Mouse (Mus musculus) forebrain, embryonic 14.5 days (tissue): ENCODE measurements at regions not wholly inside any gene's neighbourhood (a gene's known extent, or its start where the extent isn't known, plus 50 kb on each side); places are given as distances from the start of the nearest gene placed in this dataset.

Experiments
- ATAC-seq: fragments of 200-750 bp; cut with Nextera tagmentation; 2 replicates; pipeline ENCODE4 v1.8.0; 2017; ENCODE audit warnings: mild to moderate bottlenecking, moderate library complexity
- DNase-seq: peaks from one replicate; pipeline ENCODE4 v3.0.0-alpha.2; 2015; ENCODE audit warnings: low spot score
- H3K27ac ChIP-seq: fragments of 300-500 bp; sonication (generic); 2 replicates; pipeline ENCODE4 v1.5.1; 2014; ENCODE audit warnings: low read depth, mild to moderate bottlenecking, control low read depth, low read length, moderate library complexity
- H3K27me3 ChIP-seq: fragments of 300-500 bp; sonication (generic); replicated peaks from 2 replicates; pipeline ENCODE4 v1.6.1; 2014; ENCODE audit warnings: low read length, control low read depth, mixed read lengths; ENCODE audit not compliant: control insufficient read depth, insufficient read depth
- H3K36me3 ChIP-seq: fragments of 300-500 bp; sonication (generic); 2 replicates; pipeline ENCODE4 v1.6.1; 2014; ENCODE audit warnings: low read length, control low read depth; ENCODE audit not compliant: control insufficient read depth, insufficient read depth
- H3K4me1 ChIP-seq: fragments of 300-500 bp; sonication (generic); 2 replicates; pipeline ENCODE4 v1.6.1; 2014; ENCODE audit warnings: antibody characterized with exemption, low read length, control low read depth; ENCODE audit not compliant: control insufficient read depth, insufficient read depth
- H3K4me2 ChIP-seq: fragments of 300-500 bp; sonication (generic); 2 replicates; pipeline ENCODE4 v1.6.1; 2014; ENCODE audit warnings: mild to moderate bottlenecking, control low read depth, low read length
- H3K4me3 ChIP-seq: fragments of 300-500 bp; sonication (generic); 2 replicates; pipeline ENCODE4 v1.5.1; 2014; ENCODE audit warnings: low read depth, low read length, control low read depth
- H3K9ac ChIP-seq: fragments of 300-500 bp; sonication (generic); 2 replicates; pipeline ENCODE4 v1.6.1; 2014; ENCODE audit warnings: mild to moderate bottlenecking, low read length, control low read depth, moderate library complexity
- H3K9me3 ChIP-seq: fragments of 300-500 bp; sonication (generic); replicated peaks from 2 replicates; pipeline ENCODE4 v1.6.1; 2016; ENCODE audit warnings: low read length, control low read depth, mixed read lengths; ENCODE audit not compliant: control insufficient read depth
- WGBS: fragments of 180-500 bp; shearing (Covaris S2); extraction: QIAGEN DNeasy Blood & Tissue Kit; methylation state at CpG from one replicate; pipeline ENCODE4 v1.1.7; 2014; 5-methylcytosine and 5-hydroxymethylcytosine counted together

GRCm38 (mm10) chr10:56782265-56782664 lies 405.1 kb downstream of the Gja1 start:
- no peak overlapping the region for H3K9ac ChIP-seq
- no peaks in the 10 kb centered on the region for H3K27me3 ChIP-seq
- ATAC-seq (no peak), DNase-seq (no peak)
- H3K4me3 ChIP-seq, result no peak overlapping the region
- H3K4me2 ChIP-seq, result no peak overlapping the region
- no peaks in the 10 kb centered on the region for H3K36me3 ChIP-seq
- no peaks in the 10 kb centered on the region for H3K4me1 ChIP-seq
- no peak overlapping the region for H3K27ac ChIP-seq
- no peaks in the 10 kb centered on the region for H3K9me3 ChIP-seq
- WGBS, result 90% methylated on average over 2 of the region's 2 CpGs

- DNase-seq (no peak), ATAC-seq (no peak)
- Histone ChIP-seq H3K9ac (no peak overlapping the region), H3K4me2 (no peak overlapping the region), H3K27me3 (no peaks in the 10 kb centered on the region), H3K9me3 (no peaks in the 10 kb centered on the region), H3K27ac (no peak overlapping the region), H3K4me1 (no peaks in the 10 kb centered on the region), H3K4me3 (no peak overlapping the region), H3K36me3 (no peaks in the 10 kb centered on the region)
- 90% methylated on average over 4 of the region's 4 CpGs for WGBS
Observed at GRCm38 (mm10) chr10:56783941-56784340, 406.8 kb downstream of the Gja1 start.

- DNase-seq (peak; percentile 3), ATAC-seq (no peak)
- 51% methylated on average over 4 of the region's 4 CpGs for WGBS
- H3K9me3 ChIP-seq, result no peaks in the 10 kb centered on the region
- no peak overlapping the region for H3K4me2 ChIP-seq
- no peaks in the 10 kb centered on the region for H3K4me1 ChIP-seq
- H3K27me3 ChIP-seq, result no peaks in the 10 kb centered on the region
- H3K27ac ChIP-seq, result no peak overlapping the region
- no peak overlapping the region for H3K9ac ChIP-seq
- H3K36me3 ChIP-seq, result no peaks in the 10 kb centered on the region
- H3K4me3 ChIP-seq, result no peak overlapping the region
Observed at GRCm38 (mm10) chr10:56788081-56788480, 411.0 kb downstream of the Gja1 start.

- no peaks in the 10 kb centered on the region for H3K4me1 ChIP-seq
- 28% methylated on average over 8 of the region's 8 CpGs for WGBS
- H3K27ac ChIP-seq, result no peak overlapping the region
- no peaks in the 10 kb centered on the region for H3K27me3 ChIP-seq
- H3K9me3 ChIP-seq, result no peaks in the 10 kb centered on the region
- ATAC-seq (no peak), DNase-seq (no peak)
- no peak overlapping the region for H3K4me3 ChIP-seq
- H3K9ac ChIP-seq, result no peak overlapping the region
- no peaks in the 10 kb centered on the region for H3K36me3 ChIP-seq
- H3K4me2 ChIP-seq, result no peak overlapping the region
Observed at GRCm38 (mm10) chr10:56793074-56793473, 415.9 kb downstream of the Gja1 start.

- Histone ChIP-seq H3K9me3 (no peaks in the 10 kb centered on the region), H3K27ac (no peak overlapping the region), H3K9ac (no peak overlapping the region), H3K4me1 (no peaks in the 10 kb centered on the region), H3K4me3 (no peak overlapping the region), H3K36me3 (no peaks in the 10 kb centered on the region), H3K4me2 (no peak overlapping the region), H3K27me3 (no peaks in the 10 kb centered on the region)
- ATAC-seq (no peak), DNase-seq (peak; percentile 36)
- 19% methylated on average over 3 of the region's 3 CpGs for WGBS
Observed at GRCm38 (mm10) chr10:56795396-56795795, 418.3 kb downstream of the Gja1 start.

GRCm38 (mm10) chr10:56799307-56799706 lies 422.2 kb downstream of the Gja1 start:
- H3K4me1 ChIP-seq, result no peaks in the 10 kb centered on the region
- H3K9ac ChIP-seq, result no peak overlapping the region
- ATAC-seq, result no peak
- no peaks in the 10 kb centered on the region for H3K27me3 ChIP-seq
- no peak overlapping the region for H3K27ac ChIP-seq
- no peak for DNase-seq
- H3K9me3 ChIP-seq, result no peaks in the 10 kb centered on the region
- H3K4me3 ChIP-seq, result no peak overlapping the region
- no peaks in the 10 kb centered on the region for H3K36me3 ChIP-seq
- no peak overlapping the region for H3K4me2 ChIP-seq
- WGBS, result 84% methylated on average over 3 of the region's 3 CpGs

DNA sequence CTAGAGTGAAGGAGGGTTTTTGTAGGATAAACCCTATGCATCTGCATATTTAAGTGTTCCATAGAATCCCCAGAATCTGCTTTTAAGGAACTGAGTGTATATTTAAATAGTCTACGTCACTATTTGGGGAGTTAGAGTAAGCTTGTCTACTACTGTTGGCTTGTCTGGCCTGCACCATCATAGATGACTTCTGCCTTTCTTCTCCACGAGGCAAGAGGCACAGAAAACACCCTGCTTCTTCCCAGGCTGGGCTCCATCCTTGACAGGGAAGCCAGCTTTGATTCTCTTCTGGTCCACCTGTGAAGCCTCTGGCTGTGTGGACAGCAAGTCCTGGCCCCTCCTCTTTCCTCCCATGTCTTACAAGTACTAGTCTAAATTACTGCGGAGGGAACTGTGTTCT lies 422.6 kb downstream of the Gja1 start:
- Histone ChIP-seq H3K4me2 (no peak overlapping the region), H3K9ac (no peak overlapping the region), H3K27ac (no peak overlapping the region), H3K4me3 (no peak overlapping the region), H3K36me3 (no peaks in the 10 kb centered on the region), H3K9me3 (no peaks in the 10 kb centered on the region), H3K27me3 (no peaks in the 10 kb centered on the region), H3K4me1 (no peaks in the 10 kb centered on the region)
- no peak for DNase-seq
- 78% methylated on average over 3 of the region's 3 CpGs for WGBS
- no peak for ATAC-seq

DNA sequence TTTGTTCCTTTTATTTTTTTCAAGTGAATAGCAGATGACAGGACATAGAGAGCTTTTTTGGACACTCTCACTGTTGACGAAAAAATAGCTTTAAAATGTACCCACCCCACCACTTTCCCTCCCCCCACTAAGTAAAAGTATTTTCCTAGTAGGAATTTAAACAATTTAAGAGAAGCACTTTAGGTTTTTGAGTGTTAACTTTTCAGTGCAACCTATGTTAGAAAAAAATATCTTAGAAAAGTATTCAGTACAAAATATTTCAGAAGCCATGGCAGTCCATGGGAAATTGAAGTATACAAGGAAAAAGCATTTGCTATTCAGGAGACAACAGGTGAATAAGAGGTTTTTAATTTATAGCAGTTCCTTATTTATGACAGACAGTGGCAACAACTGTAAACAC lies 431.9 kb downstream of the Gja1 start:
- 67% methylated on average over 1 of the region's 1 CpGs for WGBS
- DNase-seq, result no peak
- Histone ChIP-seq H3K27me3 (no peaks in the 10 kb centered on the region), H3K9ac (no peak overlapping the region), H3K9me3 (no peaks in the 10 kb centered on the region), H3K36me3 (no peaks in the 10 kb centered on the region), H3K4me1 (no peaks in the 10 kb centered on the region), H3K4me3 (no peak overlapping the region), H3K27ac (no peak overlapping the region), H3K4me2 (no peak overlapping the region)
- ATAC-seq, result no peak

GRCm38 (mm10) chr10:56822158-56822557 lies 445.0 kb downstream of the Gja1 start:
- H3K9ac ChIP-seq, result no peak overlapping the region
- no peak for DNase-seq
- H3K36me3 ChIP-seq, result no peaks in the 10 kb centered on the region
- H3K27ac ChIP-seq, result no peak overlapping the region
- no peaks in the 10 kb centered on the region for H3K4me1 ChIP-seq
- H3K4me2 ChIP-seq, result no peak overlapping the region
- H3K4me3 ChIP-seq, result no peak overlapping the region
- 78% methylated on average over 5 of the region's 5 CpGs for WGBS
- no peak for ATAC-seq
- H3K27me3 ChIP-seq, result no peaks in the 10 kb centered on the region
- no peaks in the 10 kb centered on the region for H3K9me3 ChIP-seq

DNA sequence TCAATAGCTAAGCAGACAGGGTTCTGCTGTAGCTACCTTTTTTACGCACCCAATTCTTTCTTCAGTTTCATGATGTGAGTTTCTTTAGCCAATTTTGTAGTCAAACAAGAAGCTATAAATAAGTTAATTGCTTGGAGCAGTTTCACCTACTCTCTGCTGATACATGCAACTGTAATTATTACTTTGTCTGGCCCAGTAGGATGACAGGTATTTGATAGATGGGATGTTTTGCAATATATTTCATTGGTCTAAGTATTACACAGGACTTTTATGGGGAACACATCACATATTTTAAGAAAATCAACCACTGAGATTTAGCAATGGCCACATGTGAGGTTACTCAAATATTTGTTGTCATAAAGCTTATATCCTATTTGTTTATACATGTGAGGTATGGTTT lies 454.2 kb downstream of the Gja1 start:
- H3K4me2 ChIP-seq, result no peak overlapping the region
- DNase-seq (no peak), ATAC-seq (no peak)
- H3K27me3 ChIP-seq, result no peaks in the 10 kb centered on the region
- H3K36me3 ChIP-seq, result no peaks in the 10 kb centered on the region
- 98% methylated on average over 1 of the region's 1 CpGs for WGBS
- H3K9ac ChIP-seq, result no peak overlapping the region
- H3K4me1 ChIP-seq, result no peaks in the 10 kb centered on the region
- no peak overlapping the region for H3K27ac ChIP-seq
- H3K4me3 ChIP-seq, result no peak overlapping the region
- H3K9me3 ChIP-seq, result no peaks in the 10 kb centered on the region
